ENCODE assay signal across 7 mouse cellular contexts in genomic region chr14:21984757-21985425, GRCm38 (mm10). TPM values are rescaled to one million over a fixed set of nuclear protein-coding genes. Genes with fewer than 3 reads are reported as not detected.
A peak's percentile ranks its signal among the peaks of the same experiment; 100 is the strongest.
DNase-seq lines count a peak whose midpoint lies in the region; TF ChIP-seq lines count a peak whose summit lies in the region.

No protein-coding gene starts in this region.

- H3K4me3 ChIP-seq in lung, adult 2 months (replicated peaks; ENCODE audit: extremely low read depth, low read depth, low read length) = peak overlapping the region; percentile 78

- TF ChIP-seq CTCF in lung, adult 2 months (IDR thresholded peaks at IDR 0.05; ENCODE audit: insufficient read depth, low read length) = no peak

- WGBS in lung, adult 2 months = 12% methylated on average over 49 of the region's 49 CpGs

- peak; percentile 60 for DNase-seq in R1 (ENCODE audit: low read depth, low spot score)
- peak; percentile 30 to 32 for DNase-seq in adrenal gland, postnatal 4 days (ENCODE audit: low spot score in 2 of 2)
- DNase-seq in gastrocnemius, postnatal 25 days = peak; percentile 42
- DNase-seq in kidney, adult 18-20 months = peak; percentile 81
- peak; percentile 69 for DNase-seq in lung, adult 2 months
- peak; percentile 48 for DNase-seq in retina, embryonic 14.5 days (ENCODE audit: low spot score)
- no peak for DNase-seq in layer of hippocampus, adult 11-12 months (ENCODE audit: low spot score)

- H3K4me1 ChIP-seq in lung, adult 2 months (ENCODE audit: control insufficient read depth, insufficient read depth, low read length) = peaks cover 3% of the 10 kb centered on the region; the same call in 1 of the 2 replicates

- TF ChIP-seq POLR2A in lung, adult 2 months (IDR thresholded peaks at IDR 0.05; ENCODE audit: borderline replicate concordance, extremely low read depth, low read depth, low read length) = peak; percentile 33; the same call in 1 of the 2 replicates

RNA-seq across cellular contexts. Expression of gene Zfp503, which starts 4.5 kb away (rescaled TPM):
- total RNA-seq in adrenal gland, postnatal 4 days (2021) = 10 to 100 TPM; 41.7 to 57.4 TPM
- total RNA-seq in gastrocnemius, postnatal 25 days (2021) = 10 to 100 TPM in 1 of 2 experiments, 1 to 10 TPM in 1; 9.1 to 15.6 TPM
- polyA plus RNA-seq in lung, adult 2 months (2012; rRNA removed) = 48.6 and 75.9 TPM in 2 replicates

RNA-seq across cellular contexts. Expression of gene Lrmda, which starts 34.6 kb away (rescaled TPM):
- total RNA-seq in adrenal gland, postnatal 4 days (2021) = 1 to 10 TPM; 3.7 to 3.9 TPM
- 1 to 10 TPM; 1.7 to 3.8 TPM for total RNA-seq in gastrocnemius, postnatal 25 days (2021)
- polyA plus RNA-seq in lung, adult 2 months (2012; rRNA removed) = 1.3 and 1.8 TPM in 2 replicates
